Mouse (Mus musculus) hindbrain, postnatal 0 days (tissue): ENCODE data around the gene Ccdc148. TPM values are rescaled to one million over a fixed set of nuclear protein-coding genes. Genes with fewer than 3 reads are reported as not detected.

Experiments
- ATAC-seq: fragments of 200-750 bp; cut with Nextera tagmentation; 2 replicates; pipeline ENCODE4 v1.8.0; 2017; ENCODE audit warnings: mild to moderate bottlenecking, moderate TSS enrichment, moderate library complexity
- DNase-seq: peaks from one replicate; pipeline ENCODE4 v3.0.0-alpha.2; 2015; ENCODE audit warnings: low spot score
- H3K27ac ChIP-seq: fragments of 300-500 bp; sonication (generic); 2 replicates; pipeline ENCODE4 v1.5.1; 2014; ENCODE audit warnings: mild to moderate bottlenecking
- H3K27me3 ChIP-seq: fragments of 300-500 bp; sonication (generic); 2 replicates; pipeline ENCODE4 v1.6.1; 2014; ENCODE audit warnings: low read length, mixed read lengths; ENCODE audit not compliant: insufficient read depth
- H3K36me3 ChIP-seq: fragments of 300-500 bp; sonication (generic); 2 replicates; pipeline ENCODE4 v1.6.1; 2014; ENCODE audit warnings: low read length, mixed read lengths; ENCODE audit not compliant: insufficient read depth
- H3K4me1 ChIP-seq: fragments of 300-500 bp; sonication (generic); 2 replicates; pipeline ENCODE4 v1.6.1; 2014; ENCODE audit warnings: antibody characterized with exemption, low read length, mixed read lengths; ENCODE audit not compliant: insufficient read depth
- H3K4me2 ChIP-seq: fragments of 300-500 bp; sonication (generic); 2 replicates; pipeline ENCODE4 v1.6.1; 2014; ENCODE audit warnings: low read depth, mild to moderate bottlenecking, low read length, moderate library complexity, mixed read lengths
- H3K4me3 ChIP-seq: fragments of 300-500 bp; sonication (generic); 2 replicates; pipeline ENCODE4 v1.5.1; 2014; ENCODE audit warnings: low read length
- H3K9ac ChIP-seq: fragments of 300-500 bp; sonication (generic); replicated peaks from 2 replicates; pipeline ENCODE4 v1.6.1; 2014; ENCODE audit warnings: mild to moderate bottlenecking, low read length, moderate library complexity, mixed read lengths
- H3K9me3 ChIP-seq: fragments of 300-500 bp; sonication (generic); 2 replicates; pipeline ENCODE4 v1.6.1; 2016; ENCODE audit warnings: low read length, mixed read lengths
- CTCF ChIP-seq: IDR thresholded peaks from 2 replicates; pipeline ENCODE4 v1.5.1; 2016; ENCODE audit warnings: antibody characterized with exemption, control low read depth, low read depth
- WGBS: fragments of 180-500 bp; shearing (Covaris S2); extraction: QIAGEN DNeasy Blood & Tissue Kit; methylation state at CpG from one replicate; pipeline ENCODE4 v1.1.7; 2014; 5-methylcytosine and 5-hydroxymethylcytosine counted together
- polyA plus RNA-seq: library from polyadenylated mRNA; unstranded; fragments of >200 nt; fragmentation: Nextera tagmentation; extraction: Ambion mirVana; gene quantifications from 2 replicates; pipeline ENCODE4 v1.2.1, GENCODE M21; 2015
- total RNA-seq: library from RNA; depleted of rRNA; stranded (reverse); fragments of >200 nt; gene quantifications from 2 replicates; pipeline ENCODE4 v1.2.3, GENCODE M21; 2014

Gene Ccdc148
- total and polyA plus RNA-seq, 2 experiments from 2014 or later, result 3.3 to 6.0 TPM

GRCm38 (mm10) chr2:58997151-58997550 lies 163.3 kb downstream of the Ccdc148 start:
- ATAC-seq, result no peak
- H3K27ac ChIP-seq, result no peak overlapping the region
- no peaks in the 10 kb centered on the region for H3K36me3 ChIP-seq
- DNase-seq, result no peak
- no peak overlapping the region for H3K9ac ChIP-seq
- H3K4me2 ChIP-seq, result no peak overlapping the region
- H3K4me1 ChIP-seq, result no peaks in the 10 kb centered on the region
- H3K4me3 ChIP-seq, result no peak overlapping the region
- TF ChIP-seq CTCF, result no peak
- no peaks in the 10 kb centered on the region for H3K9me3 ChIP-seq
- H3K27me3 ChIP-seq, result no peaks in the 10 kb centered on the region
- WGBS, result 77% methylated on average over 2 of the region's 2 CpGs

- no peaks in the 10 kb centered on the region for H3K4me1 ChIP-seq
- H3K9me3 ChIP-seq, result no peaks in the 10 kb centered on the region
- TF ChIP-seq CTCF, result no peak
- no peak overlapping the region for H3K9ac ChIP-seq
- no peaks in the 10 kb centered on the region for H3K27me3 ChIP-seq
- WGBS, result 72% methylated on average over 14 of the region's 14 CpGs
- ATAC-seq, result no peak
- H3K4me3 ChIP-seq, result no peak overlapping the region
- H3K36me3 ChIP-seq, result no peaks in the 10 kb centered on the region
- H3K27ac ChIP-seq, result no peak overlapping the region
- H3K4me2 ChIP-seq, result no peak overlapping the region
- DNase-seq, result peak; percentile 5
Observed at GRCm38 (mm10) chr2:58992431-58993191, 167.9 kb downstream of the Ccdc148 start.

- Histone ChIP-seq H3K4me3 (no peak overlapping the region), H3K9ac (no peak overlapping the region), H3K27me3 (no peaks in the 10 kb centered on the region), H3K36me3 (no peaks in the 10 kb centered on the region), H3K27ac (no peak overlapping the region), H3K9me3 (no peaks in the 10 kb centered on the region), H3K4me2 (no peak overlapping the region), H3K4me1 (no peaks in the 10 kb centered on the region)
- WGBS, result 87% methylated on average over 7 of the region's 7 CpGs
- ATAC-seq (no peak), DNase-seq (no peak)
- TF ChIP-seq CTCF, result no peak
Observed at GRCm38 (mm10) chr2:58978095-58978494, 182.4 kb downstream of the Ccdc148 start.

- H3K4me2 ChIP-seq, result no peak overlapping the region
- 66% methylated on average over 9 of the region's 9 CpGs for WGBS
- ATAC-seq (no peak), DNase-seq (no peak)
- H3K27me3 ChIP-seq, result no peaks in the 10 kb centered on the region
- no peaks in the 10 kb centered on the region for H3K36me3 ChIP-seq
- no peak for TF ChIP-seq CTCF
- H3K4me3 ChIP-seq, result no peak overlapping the region
- H3K4me1 ChIP-seq, result no peaks in the 10 kb centered on the region
- H3K9me3 ChIP-seq, result no peaks in the 10 kb centered on the region
- no peak overlapping the region for H3K27ac ChIP-seq
- H3K9ac ChIP-seq, result no peak overlapping the region
Observed at GRCm38 (mm10) chr2:58971507-58972275, 188.8 kb downstream of the Ccdc148 start.

GRCm38 (mm10) chr2:58956770-58957300 lies 203.6 kb downstream of the Ccdc148 start:
- no peak for TF ChIP-seq CTCF
- H3K36me3 ChIP-seq, result no peaks in the 10 kb centered on the region
- ATAC-seq (no peak), DNase-seq (no peak)
- WGBS, result 12% methylated on average over 2 of the region's 2 CpGs
- no peak overlapping the region for H3K27ac ChIP-seq
- no peaks in the 10 kb centered on the region for H3K4me1 ChIP-seq
- H3K27me3 ChIP-seq, result no peaks in the 10 kb centered on the region
- peaks cover 2% of the 10 kb centered on the region; the same call in 1 of the 2 replicates for H3K9me3 ChIP-seq
- H3K4me2 ChIP-seq, result no peak overlapping the region
- H3K4me3 ChIP-seq, result no peak overlapping the region
- no peak overlapping the region for H3K9ac ChIP-seq

- Histone ChIP-seq H3K27ac (no peak overlapping the region), H3K9ac (no peak overlapping the region), H3K36me3 (no peaks in the 10 kb centered on the region), H3K9me3 (peaks cover 2% of the 10 kb centered on the region; the same call in 1 of the 2 replicates), H3K27me3 (no peaks in the 10 kb centered on the region), H3K4me2 (no peak overlapping the region), H3K4me3 (no peak overlapping the region), H3K4me1 (no peaks in the 10 kb centered on the region)
- DNase-seq (no peak), ATAC-seq (no peak)
- TF ChIP-seq CTCF, result no peak
- 49% methylated on average over 2 of the region's 2 CpGs for WGBS
Observed at GRCm38 (mm10) chr2:58956351-58956750, 204.1 kb downstream of the Ccdc148 start.
